Mouse (Mus musculus) bone marrow macrophage, adult 2 months (primary cell): Measurements from ENCODE around the gene C77080.

Source experiments
- CTCF ChIP-seq: IDR thresholded peaks from 2 replicates; pipeline ENCODE4 v1.5.1; 2012; ENCODE audit warnings: low read depth, mild to moderate bottlenecking, low read length, moderate library complexity
- POLR2A ChIP-seq: IDR thresholded peaks from 2 replicates; pipeline ENCODE4 v1.6.1; 2012; ENCODE audit warnings: mild to moderate bottlenecking, low read depth, low read length, borderline replicate concordance

GRCm38 (mm10) chr4:129225315-129225714 is 35.9 kb downstream of the C77080 start:
- TF ChIP-seq POLR2A, result no peak
- no peak for TF ChIP-seq CTCF
